Mouse (Mus musculus): ENCODE data around the gene Rbm19.

GRCm38 (mm10) chr5:120155672-120156071 lies 39.4 kb downstream of the Rbm19 start:
- no peak for TF ChIP-seq CTCF (IDR thresholded peaks at IDR 0.05; ENCODE audit: borderline replicate concordance, insufficient read depth, low read length)
- TF ChIP-seq POLR2A (IDR thresholded peaks at IDR 0.05; ENCODE audit: low read depth, low read length): no peak

Measured in embryonic fibroblast, embryonic 13.5 days (primary cell).